ENCODE assay signal across 7 mouse cellular contexts in the genomic region with DNA sequence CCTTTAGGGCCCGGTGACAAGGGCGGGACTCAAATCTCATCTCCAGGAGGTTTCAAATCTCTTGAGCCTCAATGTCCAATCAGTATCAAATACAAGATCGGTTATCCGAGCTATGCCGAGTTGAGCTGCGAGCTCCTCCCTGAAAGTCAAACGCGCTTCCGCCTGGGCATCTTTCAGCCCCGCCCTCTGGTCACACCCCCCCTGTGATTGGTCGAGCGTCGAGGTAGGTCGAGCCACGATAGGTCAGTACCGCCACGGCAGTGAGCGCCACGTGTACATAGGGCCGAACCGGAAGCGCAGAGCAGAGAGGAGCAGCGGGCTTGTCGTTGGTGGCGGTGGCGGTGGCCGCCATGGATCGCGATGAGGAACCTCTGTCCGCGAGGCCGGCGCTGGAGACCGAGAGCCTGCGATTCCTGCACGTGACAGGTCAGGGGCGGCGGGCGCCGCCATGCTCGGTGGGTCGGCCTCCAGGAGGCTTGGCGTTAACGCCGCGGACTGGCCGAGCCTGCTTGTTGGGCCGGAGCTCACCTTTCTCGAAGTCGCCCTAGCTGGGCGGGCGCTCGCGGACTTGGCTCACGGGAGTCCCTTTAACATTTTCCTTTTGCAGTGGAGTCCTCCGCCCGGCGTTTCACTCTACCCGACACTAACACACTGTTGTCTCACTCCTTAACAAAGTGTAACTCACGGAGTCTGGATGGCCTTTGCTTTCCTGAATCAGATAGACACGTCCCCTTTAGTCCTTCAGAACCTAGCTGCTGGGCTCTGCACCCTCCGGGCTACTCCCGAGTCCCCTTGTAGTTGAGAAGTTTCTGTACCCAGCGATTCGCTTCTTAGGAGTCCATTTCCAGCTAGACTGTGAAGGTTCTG. TPM values are rescaled to one million over a fixed set of nuclear protein-coding genes. Genes with fewer than 3 reads are reported as not detected.
DNase-seq lines count a peak whose midpoint lies in the region; ATAC-seq lines count a peak whose summit lies in the region.

Gene Selenos (plus strand): TSS at position 286 of the 867 bp plus-strand sequence.

- H3K9ac ChIP-seq in midbrain, embryonic 13.5 days (replicated peaks): peak within 1 kb of the TSS; percentile 77

- H3K4me3 ChIP-seq in embryonic facial prominence, embryonic 10.5 days: peak within 1 kb of the TSS; percentile 92
- H3K4me3 ChIP-seq in limb, embryonic 10.5 days: peak within 1 kb of the TSS; percentile 65
- peak within 1 kb of the TSS; percentile 89 for H3K4me3 ChIP-seq in midbrain, embryonic 13.5 days (replicated peaks)

- H3K27me3 ChIP-seq in embryonic facial prominence, embryonic 10.5 days (replicated peaks; ENCODE audit: low read depth, poor library complexity, severe bottlenecking): no peaks in the 10 kb centered on the region
- no peaks in the 10 kb centered on the region for H3K27me3 ChIP-seq in limb, embryonic 10.5 days (ENCODE audit: low read depth, poor library complexity, severe bottlenecking)
- H3K27me3 ChIP-seq in midbrain, embryonic 13.5 days: no peaks in the 10 kb centered on the region

- peak within 1 kb of the TSS; percentile 91 for H3K27ac ChIP-seq in embryonic facial prominence, embryonic 10.5 days (replicated peaks)
- peak within 1 kb of the TSS; percentile 81 for H3K27ac ChIP-seq in limb, embryonic 10.5 days
- H3K27ac ChIP-seq in midbrain, embryonic 13.5 days: peak within 1 kb of the TSS; percentile 80

- DNase-seq in adrenal gland, postnatal 10 days: peak; percentile 98
- peak; percentile 97 for DNase-seq in embryonic facial prominence, embryonic 10.5 days (ENCODE audit: low spot score)
- DNase-seq in kidney, adult 11 months: peak; percentile 96
- peak; percentile 94 for DNase-seq in limb, embryonic 10.5 days (ENCODE audit: low spot score)
- peak; percentile 90 for DNase-seq in spleen, adult 12 weeks (ENCODE audit: low spot score)

- H3K4me1 ChIP-seq in embryonic facial prominence, embryonic 10.5 days: peaks cover 18% of the 10 kb centered on the region
- peaks cover 17% of the 10 kb centered on the region for H3K4me1 ChIP-seq in limb, embryonic 10.5 days
- H3K4me1 ChIP-seq in midbrain, embryonic 13.5 days (replicated peaks): peaks cover 25% of the 10 kb centered on the region

- under 1% methylated on average over 65 of the region's 65 CpGs for WGBS in embryonic facial prominence, embryonic 10.5 days
- under 1% methylated on average over 65 of the region's 65 CpGs for WGBS in limb, embryonic 10.5 days
- under 1% methylated on average over 65 of the region's 65 CpGs for WGBS in midbrain, embryonic 13.5 days

- no peaks in the 10 kb centered on the region for H3K9me3 ChIP-seq in embryonic facial prominence, embryonic 10.5 days
- H3K9me3 ChIP-seq in limb, embryonic 10.5 days (replicated peaks): no peaks in the 10 kb centered on the region
- H3K9me3 ChIP-seq in midbrain, embryonic 13.5 days: no peaks in the 10 kb centered on the region

- H3K4me2 ChIP-seq in midbrain, embryonic 13.5 days (replicated peaks): peak within 1 kb of the TSS; percentile 91

- H3K36me3 ChIP-seq in embryonic facial prominence, embryonic 10.5 days (replicated peaks): peaks cover 65% of the 10 kb centered on the region
- peaks cover 68% of the 10 kb centered on the region for H3K36me3 ChIP-seq in limb, embryonic 10.5 days
- peaks cover 46% of the 10 kb centered on the region for H3K36me3 ChIP-seq in midbrain, embryonic 13.5 days

- ATAC-seq in granulocyte monocyte progenitor cell, adult 5-6 weeks (replicated peaks; ENCODE audit: poor library complexity, severe bottlenecking): peak; percentile 95
- peak; percentile 100 for ATAC-seq in midbrain, embryonic 13.5 days

RNA-seq across cellular contexts. Expression of gene Selenos, which starts in this region (rescaled TPM):
- total RNA-seq in adrenal gland, postnatal 10 days (2021): 10 to 100 TPM; 65.2 to 79.5 TPM
- polyA plus RNA-seq in embryonic facial prominence, embryonic 10.5 days (2016; fragmentation: Nextera tagmentation; extraction: Ambion mirVana): 83.2 and 85.8 TPM in 2 replicates
- 113 and 129 TPM in 2 replicates for total RNA-seq in granulocyte monocyte progenitor cell, adult 5-6 weeks (2014; fragmentation: Nextera tagmentation)
- 155 and 185 TPM in 2 replicates for total RNA-seq in granulocyte monocyte progenitor cell, adult 5-6 weeks (2017)
- 83.0 and 83.5 TPM in 2 replicates for polyA plus RNA-seq in limb, embryonic 10.5 days (2016; fragmentation: Nextera tagmentation; extraction: Ambion mirVana)
- polyA plus RNA-seq in midbrain, embryonic 13.5 days (2015; fragmentation: Nextera tagmentation; extraction: Ambion mirVana): 79.1 and 82.7 TPM in 2 replicates

Comparison
In these comparisons a context has a peak if more than half of its experiments do, and no peak if none do; other contexts are left out.
1. Peak in every context shown above with its lines: DNase-seq, ATAC-seq, H3K4me3 ChIP-seq and H3K27ac ChIP-seq.